Mouse (Mus musculus) left cerebral cortex, postnatal 14 days (tissue): ENCODE results near the gene 1300017J02Rik. TPM values are rescaled to one million over a fixed set of nuclear protein-coding genes. Genes with fewer than 3 reads are reported as not detected.
A peak's percentile ranks its signal among the peaks of the same experiment; 100 is the strongest.

Experiments used
- DNase-seq, 2 experiments: peaks; one replicate each; pipeline ENCODE4 v3.0.0; 2021 to 2022; ENCODE audit warnings: low spot score in 2 of 2, mixed read lengths in 1 of 2
- intact Hi-C: fragments of 180-260 bp; cut with DNase I; formaldehyde crosslinking; loops from one replicate; pipeline ENCODE4 v1.15.1; 2025
- total RNA-seq, 2 experiments: library from RNA; stranded (reverse); gene quantifications; 2 replicates each; pipeline ENCODE4 v1.2.3; 2021

The 1300017J02Rik gene
- total RNA-seq, 2 experiments from 2014 or later, result 1.1 TPM; not detected in 1

GRCm38 (mm10) chr9:103276876-103277275 lies 28.0 kb downstream of the 1300017J02Rik start:
- no peak for DNase-seq

GRCm38 (mm10) chr9:103275676-103276075 lies 29.2 kb downstream of the 1300017J02Rik start:
- intact Hi-C loops, result no loop called here
- no peak for DNase-seq

More at GRCm38 (mm10) chr9:103276876-103277275, 28.0 kb downstream of the 1300017J02Rik start:
- intact Hi-C loops, result no loop called here

GRCm38 (mm10) chr9:103274819-103275218 lies 30.1 kb downstream of the 1300017J02Rik start:
- intact Hi-C loops, result no loop called here
- DNase-seq, result no peak

GRCm38 (mm10) chr9:103271104-103271503 lies 33.8 kb downstream of the 1300017J02Rik start:
- DNase-seq, result no peak
- intact Hi-C loops, result no loop called here

- no peak for DNase-seq
- intact Hi-C loops, result no loop called here
Observed at GRCm38 (mm10) chr9:103265778-103266177, 39.1 kb downstream of the 1300017J02Rik start.

DNA sequence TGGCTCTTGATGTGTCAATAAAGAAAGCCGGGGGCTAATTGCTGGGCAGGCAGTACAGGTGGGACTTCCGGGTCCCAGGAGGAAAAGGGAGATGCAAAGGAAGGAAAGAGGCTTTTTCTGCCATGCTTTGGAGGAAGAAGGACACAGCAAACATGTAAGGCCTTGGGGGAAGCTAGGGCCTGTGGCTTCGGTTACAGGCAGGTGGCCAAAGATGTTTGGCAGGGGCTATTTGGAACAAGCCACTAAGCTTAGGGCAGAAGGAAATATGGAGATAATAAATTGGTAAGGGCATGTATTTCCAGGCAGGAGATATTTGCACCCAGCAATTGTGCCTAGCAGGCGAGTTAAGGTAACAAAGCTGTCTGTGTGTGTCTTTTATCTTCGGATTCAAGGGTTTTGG lies 52.0 kb downstream of the 1300017J02Rik start:
- DNase-seq, result no peak
- intact Hi-C loops, result no loop called here

GRCm38 (mm10) chr9:103248618-103249017 lies 56.3 kb downstream of the 1300017J02Rik start:
- no peak for DNase-seq
- intact Hi-C loops, result no loop called here

DNA sequence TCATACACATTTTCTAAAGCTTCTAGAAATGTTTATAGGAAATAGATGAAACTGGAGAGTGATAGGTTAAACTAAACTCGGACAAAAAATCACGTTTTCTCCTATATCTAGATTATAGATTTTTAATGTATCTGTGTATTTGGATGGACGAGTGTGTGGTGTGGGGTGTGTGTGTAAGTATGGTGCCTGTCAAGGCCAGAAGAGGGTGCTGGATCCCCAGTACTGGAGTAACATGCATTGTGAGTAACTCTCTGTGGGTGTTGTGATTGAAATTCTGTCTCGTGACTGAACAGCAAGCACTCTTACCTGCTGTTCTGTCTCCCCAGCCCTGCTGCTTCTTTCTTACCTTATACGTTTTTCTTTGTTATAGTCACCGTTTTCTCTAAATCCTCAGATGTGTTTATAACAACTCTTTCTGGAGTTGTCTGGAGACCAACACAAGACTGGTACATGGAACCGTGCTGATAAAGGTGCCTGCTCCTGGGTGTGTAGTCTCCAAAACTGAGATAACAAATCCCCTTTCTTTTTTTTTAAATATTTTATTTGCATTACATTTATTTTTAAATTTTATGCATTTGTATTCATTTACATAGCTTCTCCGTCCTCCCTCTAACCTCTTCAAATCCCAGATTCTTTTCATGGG lies 58.2 kb downstream of the 1300017J02Rik start:
- intact Hi-C loops, result no loop called here
- no peak for DNase-seq

GRCm38 (mm10) chr9:103243640-103244039 lies 61.2 kb downstream of the 1300017J02Rik start:
- no peak for DNase-seq
- intact Hi-C loops, result no loop called here

GRCm38 (mm10) chr9:103241206-103241605 lies 63.7 kb downstream of the 1300017J02Rik start:
- no peak for DNase-seq
- intact Hi-C loops, result no loop called here

- intact Hi-C loops, result no loop called here
- no peak for DNase-seq
Observed at GRCm38 (mm10) chr9:103239471-103239870, 65.4 kb downstream of the 1300017J02Rik start.

DNA sequence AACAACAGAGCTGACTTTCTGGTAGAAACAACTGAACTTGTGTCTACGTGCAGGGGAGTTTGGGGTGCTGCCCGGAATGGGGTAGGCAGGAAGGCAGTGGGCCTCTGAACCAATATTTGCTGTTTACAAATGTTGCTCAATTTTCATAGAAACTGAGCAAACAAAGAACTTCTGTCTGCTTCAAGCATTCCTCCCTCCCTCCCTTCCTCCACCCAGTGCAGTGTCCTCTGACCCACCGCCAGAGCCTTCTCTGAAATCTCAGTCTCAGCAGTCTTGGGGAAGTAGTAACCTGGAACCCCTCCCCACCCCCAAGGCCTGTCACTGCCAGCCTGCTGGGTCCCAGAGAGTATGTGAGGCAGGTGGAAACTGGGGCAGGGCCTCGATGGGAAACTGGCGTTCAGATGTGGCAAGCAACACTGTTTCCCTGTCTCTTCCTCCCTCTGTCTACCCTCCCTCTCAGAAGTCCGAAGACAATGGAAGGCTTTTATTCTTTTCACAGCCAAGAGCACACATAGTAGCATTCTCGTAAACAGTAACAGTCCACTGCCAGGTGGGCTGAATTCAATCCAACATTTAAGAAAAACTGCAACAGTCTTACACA lies 70.2 kb downstream of the 1300017J02Rik start:
- DNase-seq, result no peak
- intact Hi-C loops, result no loop called here

DNA sequence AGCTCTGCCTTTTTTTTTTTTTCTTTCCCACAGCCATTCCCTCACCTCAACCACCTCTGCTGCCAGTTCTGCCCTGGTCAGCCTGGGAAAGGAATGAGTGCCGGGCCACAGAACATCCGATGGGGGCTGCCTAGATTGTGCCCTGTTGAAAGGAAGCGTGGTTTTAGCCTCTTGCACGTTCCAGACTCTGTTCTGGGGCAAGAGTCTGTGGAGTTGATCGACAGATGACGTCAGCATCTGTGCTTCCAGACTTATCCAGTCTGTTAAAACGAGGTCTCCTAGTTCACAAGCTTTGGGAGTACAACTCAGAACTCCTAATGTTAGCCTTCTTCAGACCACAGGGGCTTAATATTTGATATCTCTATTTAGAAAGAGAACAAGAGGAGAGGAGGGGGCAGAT lies 70.8 kb downstream of the 1300017J02Rik start:
- no peak for DNase-seq
- intact Hi-C loops, result no loop called here

GRCm38 (mm10) chr9:103233006-103233395 lies 71.9 kb downstream of the 1300017J02Rik start:
- intact Hi-C loops, result no loop called here
- no peak for DNase-seq

DNA sequence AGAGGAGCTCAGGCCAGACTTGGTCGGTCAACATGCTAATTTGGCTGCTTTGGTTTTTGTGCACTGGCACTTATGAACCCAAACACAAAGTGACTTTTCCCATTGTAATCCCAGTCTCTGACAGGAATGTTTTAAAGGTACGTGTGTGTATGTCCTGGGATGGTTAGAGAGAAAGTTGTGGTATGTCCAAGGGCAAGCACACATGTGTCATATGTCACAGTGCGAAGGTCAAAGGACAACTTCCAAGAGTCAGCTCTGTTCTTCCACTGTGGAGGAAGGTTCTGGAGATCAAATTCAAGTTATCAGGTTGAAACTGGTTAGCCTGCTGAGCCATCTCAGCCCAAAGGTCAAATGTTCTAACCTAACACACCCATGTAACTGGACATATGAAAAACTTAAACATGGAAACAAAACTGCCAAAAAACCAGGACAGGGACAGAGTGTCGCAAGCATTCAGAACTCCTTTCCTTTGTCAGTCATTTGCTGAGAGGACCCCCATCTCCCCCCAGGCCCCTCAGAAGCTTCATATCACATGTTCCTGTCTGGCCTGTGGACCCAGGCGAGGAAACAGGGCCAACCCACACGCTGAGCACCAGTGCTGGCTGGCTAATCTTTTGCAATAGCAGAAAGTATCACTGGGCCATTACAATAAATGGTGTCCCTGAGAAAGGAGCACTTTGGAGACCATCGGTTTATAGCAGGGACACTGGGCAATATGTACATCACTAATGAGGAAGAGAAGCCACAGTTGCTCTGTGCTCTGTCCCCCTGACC lies 72.5 kb downstream of the 1300017J02Rik start:
- intact Hi-C loops, result no loop called here
- DNase-seq, result no peak

DNA sequence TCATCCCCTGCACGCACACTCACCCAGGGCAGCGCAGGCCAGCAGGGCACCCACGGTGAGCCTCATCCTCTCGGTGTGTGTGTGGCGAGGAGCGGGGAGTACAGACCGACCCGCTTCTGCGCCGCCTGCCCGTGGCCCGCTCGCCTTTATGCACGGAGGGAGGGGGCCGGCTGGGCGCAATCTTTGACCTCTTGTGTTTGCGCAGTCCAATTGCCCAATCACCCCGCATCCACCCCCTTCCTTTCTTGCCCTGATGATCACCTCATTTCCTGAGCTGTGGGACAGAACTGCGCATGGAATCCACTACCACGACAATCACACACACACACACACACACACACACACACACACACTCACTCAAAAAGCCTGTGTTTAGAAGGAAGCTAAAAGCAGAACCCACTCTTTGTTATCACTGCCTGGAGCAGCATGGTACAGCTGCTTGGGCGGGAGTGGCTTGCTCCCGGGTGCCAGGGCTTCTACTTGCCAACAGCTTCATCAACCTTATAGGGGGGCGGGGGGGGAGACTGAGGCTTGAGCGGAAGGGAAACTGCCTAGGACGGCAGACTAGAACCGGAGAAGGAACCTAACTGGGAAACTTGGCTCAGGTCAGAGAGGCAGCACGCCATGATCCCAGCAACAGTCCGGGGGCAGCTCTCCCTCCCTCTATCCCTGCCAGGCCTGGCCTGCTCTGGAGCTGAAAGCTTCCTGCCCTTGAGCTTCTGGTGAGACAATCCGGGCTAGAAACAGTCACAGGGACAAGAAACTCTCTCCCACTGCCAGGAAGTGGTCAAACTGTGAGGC lies 74.5 kb downstream of the 1300017J02Rik start, which contains the start of the genes Gm20425 and Trf:
Gm20425 (minus strand) TSS at position 157 of the 801 bp plus-strand sequence.
Trf (minus strand) TSS at position 294 of the 801 bp plus-strand sequence.
- intact Hi-C loops, result no loop called here
- peak; percentile 49 to 79 for DNase-seq

DNA sequence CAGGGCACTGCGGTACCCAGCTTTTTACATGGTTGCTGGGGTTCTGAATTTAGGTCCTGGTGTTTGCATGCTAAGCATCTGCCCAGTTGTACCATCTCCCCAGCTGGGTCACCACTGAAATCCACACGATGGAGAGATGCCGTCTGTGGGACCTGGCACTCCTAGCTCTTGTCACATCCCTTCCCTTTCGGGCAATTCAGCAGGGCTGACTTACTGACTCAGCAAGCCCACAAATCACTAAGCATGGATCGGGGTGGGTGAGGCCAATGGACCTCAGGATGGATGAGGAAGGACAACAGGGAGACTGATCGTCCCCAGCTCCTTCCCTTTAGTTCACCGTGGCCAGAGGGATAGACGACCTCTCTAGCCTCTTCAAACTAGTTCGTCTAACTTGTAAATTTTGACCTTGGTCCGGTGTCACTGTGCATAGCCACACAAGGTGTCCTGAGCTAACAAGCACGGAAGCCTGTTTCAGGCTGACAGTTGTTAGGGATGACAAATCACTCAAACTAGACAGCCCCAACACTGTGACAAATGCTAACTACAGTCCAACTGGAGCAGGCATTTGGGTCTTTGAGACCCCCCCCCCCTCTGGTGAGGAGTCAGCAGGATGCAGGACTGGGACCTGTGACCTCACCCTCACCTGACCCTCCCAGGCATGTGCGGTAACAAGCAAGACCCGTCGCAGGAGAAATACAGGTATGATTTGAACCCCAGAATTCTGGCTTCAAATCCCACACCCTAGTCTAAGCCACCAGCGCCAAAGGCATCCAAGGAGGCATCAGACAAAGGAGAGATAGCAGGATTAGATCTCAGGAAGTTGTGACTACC lies 75.6 kb downstream of the 1300017J02Rik start:
- DNase-seq, result no peak
- intact Hi-C loops, result no loop called here

DNA sequence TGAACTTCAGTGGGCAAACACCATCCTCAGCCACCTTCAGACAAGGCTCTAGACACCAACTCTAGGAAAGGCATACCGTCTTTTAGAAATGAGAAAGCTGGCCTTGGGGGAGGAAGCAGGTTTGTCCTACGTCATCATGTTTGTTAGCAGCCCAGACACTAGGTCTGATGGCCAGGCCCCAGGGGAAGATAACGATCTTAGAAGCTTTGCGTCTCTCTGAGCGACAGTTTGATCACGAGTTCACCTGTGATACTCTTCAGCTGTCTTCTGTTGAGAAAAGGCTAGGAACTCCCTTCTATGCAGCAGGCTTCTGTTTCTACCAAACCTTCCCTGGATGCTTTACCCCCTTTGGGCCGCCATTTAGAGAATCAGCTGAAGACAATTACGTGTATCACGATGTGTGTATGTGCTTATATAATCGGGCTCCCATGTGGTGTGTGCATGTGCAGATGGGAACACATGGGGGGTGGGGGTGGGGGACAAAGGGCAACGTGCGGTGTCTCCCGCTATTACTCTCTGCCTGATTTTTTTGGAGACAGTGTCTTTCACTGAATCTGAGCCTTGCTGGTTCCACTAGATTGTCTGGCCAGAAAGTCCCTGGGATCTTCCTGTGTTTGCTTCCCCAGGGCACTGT lies 76.4 kb downstream of the 1300017J02Rik start:
- intact Hi-C loops, result no loop called here
- DNase-seq, result no peak
